In the genomic region with DNA sequence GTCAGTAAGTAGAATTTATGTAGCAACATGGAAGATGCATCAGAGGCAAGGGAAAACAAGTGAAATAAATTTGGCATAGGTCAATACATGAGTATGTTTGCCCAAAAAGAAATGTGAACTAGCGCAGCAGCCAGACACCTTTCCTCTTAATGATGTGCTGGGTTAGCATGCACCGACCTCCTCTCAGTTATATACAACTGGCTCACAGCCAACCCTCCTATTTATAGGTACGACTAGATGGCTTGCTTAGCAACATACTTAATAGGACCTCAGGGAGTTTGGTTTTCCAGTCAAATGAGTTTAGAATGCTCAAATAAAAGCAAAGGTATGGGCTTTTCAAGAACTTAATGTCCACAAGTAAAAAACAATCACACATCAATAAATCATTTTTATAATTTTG, we compare ENCODE assay signal across 17 mouse cellular contexts.
DNase-seq lines count a peak whose midpoint lies in the region; ATAC-seq and TF ChIP-seq lines count a peak whose summit lies in the region.
"Had no signal": no experiment of that assay in that cellular context is flagged by ENCODE, and none has a peak within 500 bp of the region (broad histone marks: within the 10 kb centered on the region; RNA-seq: fewer than 3 reads in every experiment).

No protein-coding gene starts in this region.

- 11% methylated on average over 3 of the region's 3 CpGs for WGBS in limb, embryonic 14.5 days

- no peaks in the 10 kb centered on the region for H3K9me3 ChIP-seq in limb, embryonic 14.5 days (ENCODE audit: control insufficient read depth, low read length)
- H3K9me3 ChIP-seq: embryonic facial prominence, embryonic 15.5 days; limb, embryonic 15.5 days; midbrain, embryonic 10.5 days had no signal

- no peak overlapping the region for H3K4me3 ChIP-seq in limb, embryonic 14.5 days (replicated peaks; ENCODE audit: low read length)
- H3K4me3 ChIP-seq: embryonic facial prominence, embryonic 15.5 days; left cerebral cortex, adult 2 months; limb, embryonic 15.5 days; midbrain, embryonic 10.5 days; myocyte had no signal

- no peak overlapping the region for H3K27ac ChIP-seq in limb, embryonic 14.5 days (replicated peaks; ENCODE audit: low read depth, low read length)
- H3K27ac ChIP-seq: embryonic facial prominence, embryonic 15.5 days; left cerebral cortex, adult 2 months; limb, embryonic 15.5 days; midbrain, embryonic 10.5 days had no signal

- DNase-seq in gastrocnemius, adult 18-20 months (ENCODE audit: low spot score), result peak; percentile 38
- DNase-seq in gastrocnemius, postnatal 14 days, result no peak
- peak; percentile 4 for DNase-seq in kidney, postnatal 10 days
- no peak for DNase-seq in kidney, adult 8-10 months
- DNase-seq in brain, embryonic 14.5 days (ENCODE audit: low read depth), result peak; percentile 62
- peak; percentile 82 for DNase-seq in limb, embryonic 14.5 days (ENCODE audit: low spot score)
- DNase-seq in cerebellum, adult 9-11 months, result no peak
- DNase-seq: cerebellum, postnatal 36 days; gastrocnemius, postnatal 25 days; kidney, adult 2 months; lung, postnatal 36 days; thymus, adult 18-20 months had no signal

- no peak overlapping the region for H3K4me2 ChIP-seq in limb, embryonic 14.5 days (replicated peaks; ENCODE audit: low read depth, low read length, severe bottlenecking)
- H3K4me2 ChIP-seq: embryonic facial prominence, embryonic 15.5 days; limb, embryonic 15.5 days had no signal

- no peaks in the 10 kb centered on the region for H3K36me3 ChIP-seq in limb, embryonic 14.5 days (ENCODE audit: control insufficient read depth, insufficient read depth, low read length)
- H3K36me3 ChIP-seq: embryonic facial prominence, embryonic 15.5 days; limb, embryonic 15.5 days; midbrain, embryonic 10.5 days had no signal

- H3K27me3 ChIP-seq in limb, embryonic 14.5 days (ENCODE audit: control insufficient read depth, insufficient read depth, low read length), result no peaks in the 10 kb centered on the region
- H3K27me3 ChIP-seq: embryonic facial prominence, embryonic 15.5 days; limb, embryonic 15.5 days had no signal

- H3K4me1 ChIP-seq in limb, embryonic 14.5 days (ENCODE audit: control insufficient read depth, insufficient read depth, low read length), result peaks cover 7% of the 10 kb centered on the region; the same call in 1 of the 2 replicates
- H3K4me1 ChIP-seq: embryonic facial prominence, embryonic 15.5 days; limb, embryonic 15.5 days; midbrain, embryonic 10.5 days had no signal

- TF ChIP-seq POLR2A in brain, embryonic 14.5 days (IDR thresholded peaks at IDR 0.05; ENCODE audit: borderline replicate concordance, extremely low read depth, insufficient read depth, insufficient read length, poor library complexity, severe bottlenecking), result no peak
- no peak for TF ChIP-seq POLR2A in limb, embryonic 14.5 days (IDR thresholded peaks at IDR 0.05; ENCODE audit: borderline replicate concordance, extremely low read depth, insufficient read depth, insufficient read length)

- TF ChIP-seq CTCF in brain, embryonic 14.5 days (IDR thresholded peaks at IDR 0.05; ENCODE audit: borderline replicate concordance, extremely low read depth, insufficient read depth, insufficient read length), result no peak

- no peak overlapping the region for H3K9ac ChIP-seq in limb, embryonic 14.5 days (ENCODE audit: low read depth, low read length, severe bottlenecking)
- H3K9ac ChIP-seq: embryonic facial prominence, embryonic 15.5 days; limb, embryonic 15.5 days had no signal

- peak; percentile 73; the same call in 1 of the 2 replicates for ATAC-seq in limb, embryonic 14.5 days (ENCODE audit: low FRiP score, low read depth)

- intact Hi-C loops in gastrocnemius, postnatal 14 days (cut with DNase I; ENCODE audit: low total_unique reads), result no loop called here

Comparison
In these comparisons a context has a peak if more than half of its experiments do, and no peak if none do; other contexts are left out.
1. DNase-seq: peak in gastrocnemius, adult 18-20 months (single experiment), kidney, postnatal 10 days (single experiment), brain, embryonic 14.5 days (single experiment) and limb, embryonic 14.5 days (single experiment); none in gastrocnemius, postnatal 14 days (single experiment), kidney, adult 8-10 months (0 of 2) and cerebellum, adult 9-11 months (single experiment).